Mouse (Mus musculus) embryonic facial prominence, embryonic 14.5 days (tissue): Measurements from ENCODE around the gene Ube2z. TPM values are rescaled to one million over a fixed set of nuclear protein-coding genes. Genes with fewer than 3 reads are reported as not detected.

ENCODE experiments used
- ATAC-seq: fragments of 200-750 bp; cut with Nextera tagmentation; 2 replicates; pipeline ENCODE4 v1.8.0; 2017; ENCODE audit warnings: low read depth, moderate number of reproducible peaks, moderate TSS enrichment
- DNase-seq: peaks from one replicate; pipeline ENCODE4 v3.0.0-alpha.2; 2015; ENCODE audit warnings: low spot score
- H3K27ac ChIP-seq: fragments of 300-500 bp; sonication (generic); replicated peaks from 2 replicates; pipeline ENCODE4 v1.5.1; 2014; ENCODE audit warnings: low read depth, mild to moderate bottlenecking, low read length, moderate library complexity
- H3K27me3 ChIP-seq: fragments of 300-500 bp; sonication (generic); replicated peaks from 2 replicates; pipeline ENCODE4 v1.6.1; 2014; ENCODE audit warnings: low read length; ENCODE audit not compliant: control insufficient read depth, insufficient read depth
- H3K36me3 ChIP-seq: fragments of 300-500 bp; sonication (generic); 2 replicates; pipeline ENCODE4 v1.6.1; 2014; ENCODE audit warnings: low read length, mixed read lengths; ENCODE audit not compliant: control insufficient read depth, insufficient read depth
- H3K4me1 ChIP-seq: fragments of 300-500 bp; sonication (generic); 2 replicates; pipeline ENCODE4 v1.6.1; 2014; ENCODE audit warnings: antibody characterized with exemption, low read length; ENCODE audit not compliant: control insufficient read depth, insufficient read depth
- H3K4me2 ChIP-seq: fragments of 300-500 bp; sonication (generic); 2 replicates; pipeline ENCODE4 v1.6.1; 2014; ENCODE audit warnings: low read depth, mild to moderate bottlenecking, low read length, moderate library complexity, mixed read lengths
- H3K4me3 ChIP-seq: fragments of 300-500 bp; sonication (generic); 2 replicates; pipeline ENCODE4 v1.5.1; 2014; ENCODE audit warnings: low read depth, mild to moderate bottlenecking, low read length
- H3K9ac ChIP-seq: fragments of 300-500 bp; sonication (generic); 2 replicates; pipeline ENCODE4 v1.6.1; 2014; ENCODE audit warnings: low read depth, mild to moderate bottlenecking, low read length, moderate library complexity, mixed read lengths
- H3K9me3 ChIP-seq: fragments of 300-500 bp; sonication (generic); 2 replicates; pipeline ENCODE4 v1.6.1; 2016; ENCODE audit warnings: low read length; ENCODE audit not compliant: control insufficient read depth
- WGBS: fragments of 180-500 bp; shearing (Covaris S2); extraction: QIAGEN DNeasy Blood & Tissue Kit; methylation state at CpG from one replicate; pipeline ENCODE4 v1.1.7; 2014; 5-methylcytosine and 5-hydroxymethylcytosine counted together
- polyA plus RNA-seq: library from polyadenylated mRNA; unstranded; fragments of >200 nt; fragmentation: Nextera tagmentation; extraction: Ambion mirVana; gene quantifications from 2 replicates; pipeline ENCODE4 v1.2.1, GENCODE M21; 2014

The Ube2z gene
- polyA plus RNA-seq, 1 experiment from 2014 or later = 39.5 TPM

- Histone ChIP-seq H3K9me3 (no peaks in the 10 kb centered on the region), H3K9ac (peak overlapping the region; percentile 73), H3K4me3 (peak overlapping the region; percentile 58), H3K27me3 (no peaks in the 10 kb centered on the region), H3K4me1 (peaks cover 11% of the 10 kb centered on the region), H3K4me2 (peak overlapping the region; percentile 86), H3K36me3 (peaks cover 1% of the 10 kb centered on the region; the same call in 1 of the 2 replicates), H3K27ac (peak overlapping the region; percentile 61; the same call in 1 of the 2 replicates)
- ATAC-seq (no peak), DNase-seq (no peak)
- WGBS = 49% methylated on average over 8 of the region's 8 CpGs
Observed at GRCm38 (mm10) chr11:96034116-96034515, 31.1 kb downstream of the Ube2z start.

GRCm38 (mm10) chr11:96033264-96033663, 31.9 kb downstream of the Ube2z start:
- no peak overlapping the region for H3K4me3 ChIP-seq
- H3K9ac ChIP-seq = no peak overlapping the region
- H3K4me2 ChIP-seq = no peak overlapping the region
- H3K4me1 ChIP-seq = peaks cover 11% of the 10 kb centered on the region
- no peak for DNase-seq
- 98% methylated on average over 3 of the region's 3 CpGs for WGBS
- no peaks in the 10 kb centered on the region for H3K9me3 ChIP-seq
- no peak overlapping the region for H3K27ac ChIP-seq
- no peaks in the 10 kb centered on the region for H3K27me3 ChIP-seq
- no peaks in the 10 kb centered on the region for H3K36me3 ChIP-seq
- ATAC-seq = no peak

DNA sequence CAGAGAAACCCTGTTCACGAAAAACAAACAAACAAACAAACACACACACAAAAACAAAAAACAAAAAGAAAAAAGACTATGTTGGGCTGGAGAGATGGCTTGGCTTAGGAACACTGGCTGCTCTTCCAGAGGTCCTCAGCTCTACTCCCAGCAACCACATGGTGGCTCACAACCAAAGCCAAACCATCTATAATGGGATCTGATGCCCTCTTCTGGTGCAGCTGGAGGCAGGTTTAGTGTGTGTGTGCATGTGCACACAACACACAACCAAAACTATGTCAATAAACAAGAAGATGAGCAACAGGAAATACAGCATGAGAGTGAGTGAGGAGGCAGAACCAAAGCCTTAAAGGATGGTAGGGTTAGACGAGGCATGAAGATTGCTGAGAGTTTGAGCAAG, 33.5 kb downstream of the Ube2z start:
- no peak overlapping the region for H3K4me3 ChIP-seq
- H3K36me3 ChIP-seq = no peaks in the 10 kb centered on the region
- H3K27me3 ChIP-seq = no peaks in the 10 kb centered on the region
- no peak overlapping the region for H3K27ac ChIP-seq
- H3K4me1 ChIP-seq = peaks cover 11% of the 10 kb centered on the region
- DNase-seq (no peak), ATAC-seq (no peak)
- WGBS = 79% methylated on average over 2 of the region's 2 CpGs
- no peaks in the 10 kb centered on the region for H3K9me3 ChIP-seq
- no peak overlapping the region for H3K4me2 ChIP-seq
- no peak overlapping the region for H3K9ac ChIP-seq

- WGBS = 87% methylated on average over 3 of the region's 3 CpGs
- Histone ChIP-seq H3K27me3 (no peaks in the 10 kb centered on the region), H3K9ac (no peak overlapping the region), H3K4me3 (no peak overlapping the region), H3K9me3 (no peaks in the 10 kb centered on the region), H3K4me1 (peaks cover 8% of the 10 kb centered on the region), H3K4me2 (no peak overlapping the region), H3K36me3 (no peaks in the 10 kb centered on the region), H3K27ac (no peak overlapping the region)
- DNase-seq (no peak), ATAC-seq (no peak)
Observed at GRCm38 (mm10) chr11:96030571-96030970, 34.6 kb downstream of the Ube2z start.

DNA sequence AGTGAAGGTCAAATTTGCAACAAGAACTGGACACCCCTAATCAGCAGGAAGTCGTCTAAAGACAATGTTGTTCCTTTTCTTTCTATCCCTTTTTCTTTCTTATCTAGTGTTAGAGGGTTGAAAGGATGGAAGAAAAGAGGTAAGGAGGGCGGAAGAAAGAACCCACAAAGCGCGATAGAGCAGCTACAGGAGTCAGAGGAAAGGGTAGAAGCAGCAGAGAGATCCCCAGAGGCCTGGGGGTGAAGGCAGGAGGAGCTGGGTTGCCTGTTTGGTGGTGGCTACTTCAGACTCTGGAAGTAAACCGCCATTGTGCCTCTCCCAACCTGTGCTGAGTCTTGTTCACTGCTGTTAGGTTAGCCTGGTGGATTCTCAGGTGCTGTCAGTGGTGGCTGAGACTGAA, 37.1 kb downstream of the Ube2z start:
- Histone ChIP-seq H3K9ac (no peak overlapping the region), H3K9me3 (no peaks in the 10 kb centered on the region), H3K4me1 (no peaks in the 10 kb centered on the region), H3K27me3 (no peaks in the 10 kb centered on the region), H3K4me3 (no peak overlapping the region), H3K4me2 (no peak overlapping the region), H3K27ac (no peak overlapping the region), H3K36me3 (no peaks in the 10 kb centered on the region)
- WGBS = 57% methylated on average over 5 of the region's 5 CpGs
- ATAC-seq = no peak
- DNase-seq = no peak

GRCm38 (mm10) chr11:96020622-96021021, 44.6 kb downstream of the Ube2z start:
- Histone ChIP-seq H3K27ac (no peak overlapping the region), H3K36me3 (no peaks in the 10 kb centered on the region), H3K9ac (no peak overlapping the region), H3K27me3 (no peaks in the 10 kb centered on the region), H3K9me3 (no peaks in the 10 kb centered on the region), H3K4me2 (no peak overlapping the region), H3K4me3 (no peak overlapping the region), H3K4me1 (no peaks in the 10 kb centered on the region)
- 59% methylated on average over 4 of the region's 4 CpGs for WGBS
- DNase-seq = no peak
- no peak for ATAC-seq

- H3K4me2 ChIP-seq = no peak overlapping the region
- H3K9ac ChIP-seq = no peak overlapping the region
- H3K27me3 ChIP-seq = no peaks in the 10 kb centered on the region; the same call in 1 of the 2 replicates
- no peaks in the 10 kb centered on the region for H3K4me1 ChIP-seq
- DNase-seq (peak; percentile 53), ATAC-seq (peak; percentile 47; the same call in 1 of the 2 replicates)
- no peaks in the 10 kb centered on the region for H3K9me3 ChIP-seq
- no peaks in the 10 kb centered on the region for H3K36me3 ChIP-seq
- 12% methylated on average over 9 of the region's 9 CpGs for WGBS
- H3K4me3 ChIP-seq = no peak overlapping the region
- H3K27ac ChIP-seq = no peak overlapping the region; the same call in 1 of the 2 replicates
Observed at GRCm38 (mm10) chr11:96017941-96018351, 47.2 kb downstream of the Ube2z start.

DNA sequence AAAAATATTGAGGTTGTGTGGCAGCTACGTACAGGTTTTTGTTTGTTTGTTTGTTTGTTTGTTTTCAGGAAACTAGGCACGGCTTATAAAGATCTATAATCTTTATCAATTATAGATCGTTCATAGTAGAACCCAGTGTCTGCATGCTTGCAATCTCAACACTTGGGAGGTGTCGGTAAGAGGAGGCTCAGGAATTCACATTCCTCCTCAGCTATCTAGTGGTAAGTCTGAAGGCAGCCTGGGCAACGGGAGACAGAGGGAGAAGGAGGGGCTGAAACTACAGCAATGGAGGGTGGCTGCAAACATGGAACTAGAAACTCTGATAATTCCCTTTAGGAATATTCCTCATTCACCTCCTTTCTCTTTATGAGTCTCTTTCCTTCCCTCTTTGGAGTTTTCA, 49.8 kb downstream of the Ube2z start:
- ATAC-seq (no peak), DNase-seq (no peak)
- Histone ChIP-seq H3K9ac (no peak overlapping the region), H3K4me2 (no peak overlapping the region), H3K27me3 (no peaks in the 10 kb centered on the region; the same call in 1 of the 2 replicates), H3K27ac (no peak overlapping the region), H3K4me3 (no peak overlapping the region), H3K4me1 (no peaks in the 10 kb centered on the region), H3K36me3 (no peaks in the 10 kb centered on the region), H3K9me3 (no peaks in the 10 kb centered on the region)
- 44% methylated on average over 5 of the region's 5 CpGs for WGBS

GRCm38 (mm10) chr11:96011982-96012381, 53.2 kb downstream of the Ube2z start:
- Histone ChIP-seq H3K4me3 (no peak overlapping the region), H3K9me3 (no peaks in the 10 kb centered on the region), H3K36me3 (no peaks in the 10 kb centered on the region), H3K4me1 (no peaks in the 10 kb centered on the region), H3K4me2 (0 out of 2 replicates have a peak overlapping the region, but pooled peaks have one; percentile 5), H3K27ac (no peak overlapping the region), H3K27me3 (peaks cover under 1% of the 10 kb centered on the region; the same call in 1 of the 2 replicates), H3K9ac (no peak overlapping the region)
- WGBS = 7% methylated on average over 5 of the region's 8 CpGs
- ATAC-seq (no peak), DNase-seq (no peak)
